Mouse (Mus musculus) limb, embryonic 12.5 days (tissue): ENCODE data around the gene Dusp11. TPM values are rescaled to one million over a fixed set of nuclear protein-coding genes. Genes with fewer than 3 reads are reported as not detected.
"Not testable (repeated sequence)": the region's sequence is repeated elsewhere in the genome, so short reads cannot be mapped to it uniquely, and the experiment has no call there.

ENCODE experiments used
- ATAC-seq: fragments of 200-750 bp; cut with Nextera tagmentation; 2 replicates; pipeline ENCODE4 v1.8.0; 2017; ENCODE audit warnings: low read depth, moderate TSS enrichment; ENCODE audit not compliant: insufficient number of reproducible peaks, insufficient read depth, low FRiP score, low TSS enrichment
- H3K27ac ChIP-seq: fragments of 300-500 bp; sonication (generic); 2 replicates; pipeline ENCODE4 v1.5.1; 2016; ENCODE audit warnings: mild to moderate bottlenecking, moderate library complexity
- H3K27me3 ChIP-seq: fragments of 300-500 bp; sonication (generic); 2 replicates; pipeline ENCODE4 v1.6.1; 2016; ENCODE audit warnings: mild to moderate bottlenecking, moderate library complexity
- H3K36me3 ChIP-seq: fragments of 300-500 bp; sonication (generic); 2 replicates; pipeline ENCODE4 v1.6.1; 2016; ENCODE audit warnings: mild to moderate bottlenecking, moderate library complexity
- H3K4me1 ChIP-seq: fragments of 300-500 bp; sonication (generic); replicated peaks from 2 replicates; pipeline ENCODE4 v1.6.1; 2016
- H3K4me2 ChIP-seq: fragments of 300-500 bp; sonication (generic); 2 replicates; pipeline ENCODE4 v1.6.1; 2016; ENCODE audit warnings: mild to moderate bottlenecking, moderate library complexity
- H3K4me3 ChIP-seq: fragments of 300-500 bp; sonication (generic); replicated peaks from 2 replicates; pipeline ENCODE4 v1.5.1; 2016; ENCODE audit warnings: mild to moderate bottlenecking
- H3K9ac ChIP-seq: fragments of 300-500 bp; sonication (generic); replicated peaks from 2 replicates; pipeline ENCODE4 v1.6.1; 2016; ENCODE audit warnings: mild to moderate bottlenecking, moderate library complexity
- H3K9me3 ChIP-seq: fragments of 300-500 bp; sonication (generic); 2 replicates; pipeline ENCODE4 v1.6.1; 2016; ENCODE audit warnings: mild to moderate bottlenecking, moderate library complexity
- WGBS: fragments of 180-500 bp; shearing (Covaris S2); methylation state at CpG from one replicate; pipeline ENCODE4 v1.1.7; 2016; 5-methylcytosine and 5-hydroxymethylcytosine counted together
- polyA plus RNA-seq: library from polyadenylated mRNA; unstranded; fragments of >200 nt; fragmentation: Nextera tagmentation; extraction: Ambion mirVana; gene quantifications from 2 replicates; pipeline ENCODE4 v1.2.1, GENCODE M21; 2016

Dusp11 gene
- 46.0 and 49.1 TPM in 2 replicates for polyA plus RNA-seq

DNA sequence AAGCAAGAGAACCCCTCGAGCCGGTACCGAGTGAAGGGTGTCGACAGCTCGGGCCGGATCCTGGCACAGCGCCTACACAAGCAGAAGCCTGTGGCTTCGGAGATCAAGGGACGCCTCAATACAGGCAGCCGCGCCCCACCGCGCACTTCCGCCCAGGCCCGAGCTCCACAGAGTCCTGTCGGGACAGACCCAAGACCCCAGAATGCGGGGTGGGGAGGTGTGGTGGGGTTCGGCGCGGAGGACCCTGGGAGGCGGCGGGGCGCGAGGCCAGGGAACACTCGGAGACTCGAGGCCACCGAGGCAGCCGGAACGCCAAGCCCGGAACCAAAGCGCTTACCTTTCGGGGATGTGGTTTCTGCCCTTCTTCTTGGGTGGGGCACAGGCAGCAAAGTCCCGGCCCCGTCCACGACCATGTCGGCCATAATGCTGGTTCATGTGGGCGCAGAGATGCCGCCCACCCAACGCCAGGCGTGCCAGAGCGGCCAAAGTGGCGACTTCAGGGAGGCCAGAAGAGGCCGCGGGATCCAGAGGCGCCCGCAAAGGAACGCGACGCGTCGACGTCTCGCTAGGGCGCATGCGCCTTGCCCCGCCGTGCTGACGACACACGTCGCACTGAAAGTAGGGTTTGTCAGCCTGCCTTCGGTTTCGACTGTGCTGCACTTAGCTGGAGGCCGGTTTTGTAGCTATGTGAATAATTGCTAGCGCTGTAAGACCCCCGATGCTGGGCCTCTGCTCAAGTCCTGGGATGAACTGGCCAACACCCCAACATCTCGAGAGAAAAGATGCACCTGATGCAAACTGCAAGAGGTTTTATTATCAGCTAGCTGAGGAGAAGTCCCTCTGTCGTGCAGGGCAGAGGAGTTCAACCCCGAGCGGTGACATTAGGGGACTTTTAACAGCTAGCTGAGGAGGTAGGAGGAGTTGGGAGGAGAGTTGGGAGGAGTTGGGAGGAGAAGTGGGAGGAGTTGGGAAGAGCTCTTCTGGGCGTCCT lies at the start of gene Dusp11:
Gene Dusp11, minus strand, starts transcription at position 567 of the 991 bp plus-strand sequence.
- H3K9ac ChIP-seq, result peak within 1 kb of the TSS; percentile 87
- ATAC-seq, result peak; percentile 96
- WGBS, result 0% methylated on average over 70 of the region's 70 CpGs
- H3K9me3 ChIP-seq, result no peaks in the 10 kb centered on the region
- H3K36me3 ChIP-seq, result peaks cover 29% of the 10 kb centered on the region
- H3K27ac ChIP-seq, result peak within 1 kb of the TSS; percentile 98
- peak within 1 kb of the TSS; percentile 73 for H3K4me2 ChIP-seq
- no peaks in the 10 kb centered on the region for H3K27me3 ChIP-seq
- peak within 1 kb of the TSS; percentile 86 for H3K4me3 ChIP-seq
- peaks cover 13% of the 10 kb centered on the region for H3K4me1 ChIP-seq

GRCm38 (mm10) chr6:86009980-86010379 lies 48.5 kb upstream of the Dusp11 start:
- no peaks in the 10 kb centered on the region for H3K36me3 ChIP-seq

GRCm38 (mm10) chr6:86004271-86005148 lies 43.0 kb upstream of the Dusp11 start:
- no peaks in the 10 kb centered on the region for H3K36me3 ChIP-seq
- no peaks in the 10 kb centered on the region for H3K4me1 ChIP-seq
- no peak overlapping the region for H3K9ac ChIP-seq
- H3K9me3 ChIP-seq, result no peaks in the 10 kb centered on the region
- WGBS, result 11% methylated on average over 18 of the region's 18 CpGs
- H3K4me3 ChIP-seq, result 0 out of 2 replicates have a peak overlapping the region, but pooled peaks have one; percentile 8
- peak; percentile 78 for ATAC-seq
- H3K27ac ChIP-seq, result no peak overlapping the region
- H3K27me3 ChIP-seq, result no peaks in the 10 kb centered on the region
- peak overlapping the region; percentile 42 for H3K4me2 ChIP-seq

More at GRCm38 (mm10) chr6:86009980-86010379, 48.5 kb upstream of the Dusp11 start:
- Histone ChIP-seq H3K27ac (no peak overlapping the region), H3K4me2 (no peak overlapping the region), H3K4me1 (no peaks in the 10 kb centered on the region), H3K27me3 (no peaks in the 10 kb centered on the region), H3K9me3 (no peaks in the 10 kb centered on the region), H3K4me3 (no peak overlapping the region), H3K9ac (no peak overlapping the region)
- ATAC-seq, result no peak
- 39% methylated on average over 4 of the region's 4 CpGs for WGBS

DNA sequence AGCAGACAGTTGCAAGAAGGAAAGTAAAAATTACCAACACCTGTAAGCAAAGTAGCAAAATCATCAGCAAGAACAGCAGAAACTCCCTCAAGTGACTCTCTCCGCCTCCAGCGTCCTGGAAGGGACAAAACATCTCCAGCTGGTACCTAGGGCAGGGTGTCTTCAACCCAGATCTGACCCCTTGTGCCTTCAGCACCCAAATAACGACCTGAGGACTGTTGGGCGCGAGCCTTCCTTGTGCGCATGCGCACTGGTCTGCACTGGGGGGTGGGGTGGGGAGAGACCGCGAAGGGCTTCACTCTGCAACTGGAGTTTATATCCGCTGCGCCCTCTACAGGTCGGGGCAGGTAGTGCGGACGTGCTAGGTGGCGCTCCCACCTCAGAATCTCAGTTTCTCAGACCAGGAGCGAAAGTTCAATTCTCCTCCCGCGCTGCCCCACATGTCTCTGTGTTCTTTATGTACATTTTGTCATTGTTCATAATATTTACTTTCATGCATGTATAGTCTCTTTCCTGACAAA lies 42.0 kb upstream of the Dusp11 start:
- WGBS, result 77% methylated on average over 18 of the region's 18 CpGs
- Histone ChIP-seq H3K4me3 (no peak overlapping the region), H3K36me3 (no peaks in the 10 kb centered on the region), H3K9ac (no peak overlapping the region), H3K9me3 (no peaks in the 10 kb centered on the region), H3K27ac (no peak overlapping the region), H3K4me2 (no peak overlapping the region), H3K27me3 (no peaks in the 10 kb centered on the region), H3K4me1 (no peaks in the 10 kb centered on the region)
- ATAC-seq, result no peak

DNA sequence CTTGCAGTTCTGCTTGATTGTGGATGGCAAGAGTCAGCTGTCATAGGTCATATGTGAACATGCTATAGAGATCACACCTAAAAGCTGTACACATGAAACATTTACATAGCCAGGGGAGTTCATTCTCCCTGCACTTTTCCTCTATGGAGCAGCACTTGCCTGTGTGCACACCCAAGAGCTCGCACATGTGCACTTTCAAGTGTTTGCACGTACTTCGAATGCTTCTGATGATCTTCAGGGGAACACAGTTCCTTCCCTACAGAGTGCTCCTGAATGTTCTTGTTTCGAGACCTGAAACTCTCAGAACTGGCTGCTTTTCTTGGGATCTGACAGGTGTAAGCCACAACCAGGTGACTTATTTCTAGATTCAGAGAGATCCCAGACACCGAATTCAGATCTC lies 29.3 kb upstream of the Dusp11 start:
- H3K4me2 ChIP-seq, H3K9ac ChIP-seq, H3K27me3 ChIP-seq, H3K4me1 ChIP-seq, ATAC-seq, H3K27ac ChIP-seq, H3K36me3 ChIP-seq, H3K4me3 ChIP-seq, H3K9me3 ChIP-seq: not testable (repeated sequence)
- 88% methylated on average over 5 of the region's 5 CpGs for WGBS

DNA sequence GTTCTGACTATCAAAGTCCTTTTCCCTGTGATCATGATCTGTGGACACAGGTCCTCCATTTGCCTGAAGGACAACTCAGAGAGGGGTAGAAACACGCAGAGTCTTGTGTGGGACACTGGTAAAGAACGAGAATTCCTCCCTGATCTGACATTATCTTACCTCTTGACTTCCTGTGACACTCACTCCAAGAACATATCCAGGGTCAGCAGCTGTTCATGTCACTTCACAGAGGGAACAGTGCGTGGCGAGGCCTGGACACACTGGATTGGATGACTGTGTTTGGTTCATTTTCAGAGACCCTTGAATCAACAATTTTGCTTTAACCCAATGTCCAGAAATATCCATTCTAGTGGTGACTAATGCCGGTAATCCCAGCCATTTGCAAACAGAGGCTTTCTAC lies 28.1 kb upstream of the Dusp11 start:
- 89% methylated on average over 5 of the region's 5 CpGs for WGBS
- not testable (repeated sequence) for H3K9ac ChIP-seq, ATAC-seq, H3K4me2 ChIP-seq, H3K27ac ChIP-seq, H3K4me3 ChIP-seq, H3K36me3 ChIP-seq, H3K27me3 ChIP-seq, H3K9me3 ChIP-seq, H3K4me1 ChIP-seq

- Histone ChIP-seq H3K4me1 (no peaks in the 10 kb centered on the region), H3K9me3 (no peaks in the 10 kb centered on the region), H3K9ac (no peak overlapping the region), H3K27ac (no peak overlapping the region), H3K36me3 (no peaks in the 10 kb centered on the region), H3K4me3 (no peak overlapping the region), H3K27me3 (no peaks in the 10 kb centered on the region), H3K4me2 (no peak overlapping the region)
- ATAC-seq, result no peak
- 84% methylated on average over 8 of the region's 8 CpGs for WGBS
Observed at GRCm38 (mm10) chr6:85984351-85984750, 22.9 kb upstream of the Dusp11 start.

- not testable (repeated sequence) for H3K27ac ChIP-seq, H3K9ac ChIP-seq, H3K36me3 ChIP-seq, H3K4me2 ChIP-seq, H3K27me3 ChIP-seq, H3K9me3 ChIP-seq, ATAC-seq, H3K4me1 ChIP-seq, H3K4me3 ChIP-seq
- WGBS, result 79% methylated on average over 4 of the region's 4 CpGs
Observed at GRCm38 (mm10) chr6:85978736-85979135, 17.3 kb upstream of the Dusp11 start.

DNA sequence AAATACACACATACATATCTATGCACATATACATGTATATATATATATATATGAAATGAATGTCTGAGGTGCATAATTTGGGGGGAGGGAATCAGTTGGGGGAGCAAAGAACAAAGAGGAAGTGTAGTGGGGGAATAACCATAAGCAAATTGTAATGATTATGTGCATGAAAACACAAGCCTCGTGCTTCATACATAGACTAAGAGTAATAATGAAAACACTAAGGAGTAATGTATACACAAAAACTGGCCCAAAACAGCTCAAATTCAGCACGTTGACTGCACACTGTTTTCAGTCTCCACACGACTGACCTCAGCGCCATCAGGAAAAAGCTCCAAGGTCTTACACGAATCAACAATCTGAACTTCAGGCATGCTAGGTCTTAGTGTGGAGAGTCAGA lies 14.8 kb upstream of the Dusp11 start:
- Histone ChIP-seq H3K4me1 (no peaks in the 10 kb centered on the region), H3K4me2 (no peak overlapping the region), H3K27me3 (no peaks in the 10 kb centered on the region; the same call in 1 of the 2 replicates), H3K9me3 (peaks cover 8% of the 10 kb centered on the region), H3K36me3 (no peaks in the 10 kb centered on the region), H3K9ac (no peak overlapping the region), H3K4me3 (no peak overlapping the region), H3K27ac (no peak overlapping the region)
- WGBS, result 92% methylated on average over 5 of the region's 5 CpGs
- no peak for ATAC-seq

GRCm38 (mm10) chr6:85975761-85976160 lies 14.3 kb upstream of the Dusp11 start:
- Histone ChIP-seq H3K36me3 (no peaks in the 10 kb centered on the region), H3K4me1 (no peaks in the 10 kb centered on the region), H3K4me3 (no peak overlapping the region), H3K27ac (no peak overlapping the region), H3K4me2 (no peak overlapping the region), H3K9ac (no peak overlapping the region), H3K27me3 (no peaks in the 10 kb centered on the region; the same call in 1 of the 2 replicates), H3K9me3 (peaks cover 8% of the 10 kb centered on the region)
- 86% methylated on average over 1 of the region's 1 CpGs for WGBS
- no peak for ATAC-seq
